Mouse (Mus musculus): ENCODE results near the gene Fstl1.

The Fstl1 gene

GRCm38 (mm10) chr16:37868506-37869469 lies 92.1 kb downstream of the Fstl1 start:
- DNase-seq (ENCODE audit: low read depth, low spot score), result peak; percentile 69

GRCm38 (mm10) chr16:37869470-37870231 lies 93.0 kb downstream of the Fstl1 start:
- no peak for DNase-seq (ENCODE audit: low read depth, low spot score)

- peak; percentile 83 for DNase-seq (ENCODE audit: low read depth, low spot score)
Observed at GRCm38 (mm10) chr16:37871112-37871715, 94.5 kb downstream of the Fstl1 start.

- no peak for DNase-seq (ENCODE audit: low read depth, low spot score)
Observed at GRCm38 (mm10) chr16:37874501-37875235, 98.0 kb downstream of the Fstl1 start.

- no peak for DNase-seq (ENCODE audit: low read depth, low spot score)
Observed at GRCm38 (mm10) chr16:37877406-37877805, 100.7 kb downstream of the Fstl1 start.

GRCm38 (mm10) chr16:37878951-37879505 lies 102.4 kb downstream of the Fstl1 start:
- no peak for DNase-seq (ENCODE audit: low read depth, low spot score)

- no peak for DNase-seq (ENCODE audit: low read depth, low spot score)
Observed at GRCm38 (mm10) chr16:37879750-37880419, 103.2 kb downstream of the Fstl1 start.

GRCm38 (mm10) chr16:37881168-37881567 lies 104.5 kb downstream of the Fstl1 start:
- DNase-seq (ENCODE audit: low read depth, low spot score), result no peak

Measured in skeletal muscle tissue, adult 2 months (tissue).